Mouse (Mus musculus): Measurements from ENCODE around the gene Atp1b1. TPM values are rescaled to one million over a fixed set of nuclear protein-coding genes. Genes with fewer than 3 reads are reported as not detected.

Gene Atp1b1
- polyA plus RNA-seq, 1 experiment from 2014 or later, result 235 TPM

Other genes starting within 250 kb of the Atp1b1 start
- gene Slc19a2, start 209.3 kb downstream of the Atp1b1 start, polyA plus RNA-seq (2014; fragmentation: Nextera tagmentation; extraction: Ambion mirVana), result 8.9 TPM in 2 replicates
- 8.4 and 9.9 TPM in 2 replicates for gene Ccdc181, start 182.8 kb downstream of the Atp1b1 start, polyA plus RNA-seq (2014; fragmentation: Nextera tagmentation; extraction: Ambion mirVana)
- gene Nme7, start 154.2 kb downstream of the Atp1b1 start, polyA plus RNA-seq (2014; fragmentation: Nextera tagmentation; extraction: Ambion mirVana), result 22.0 and 22.2 TPM in 2 replicates
- 25.8 and 30.1 TPM in 2 replicates for gene Blzf1, start 150.9 kb downstream of the Atp1b1 start, polyA plus RNA-seq (2014; fragmentation: Nextera tagmentation; extraction: Ambion mirVana)

Measured in heart, embryonic 11.5 days (tissue).